Mouse (Mus musculus) frontal cortex, postnatal 25 days (tissue): ENCODE measurements at regions not wholly inside any gene's neighbourhood (a gene's known extent, or its start where the extent isn't known, plus 50 kb on each side); places are given as distances from the start of the nearest gene placed in this dataset.

Experiments
- DNase-seq, 2 experiments: peaks; one replicate each; pipeline ENCODE4 v3.0.0; 2022; ENCODE audit warnings: low spot score in 2 of 2

GRCm38 (mm10) chrX:11486588-11486987 is 159.0 kb downstream of the H2al1j start:
- DNase-seq = no peak

DNA sequence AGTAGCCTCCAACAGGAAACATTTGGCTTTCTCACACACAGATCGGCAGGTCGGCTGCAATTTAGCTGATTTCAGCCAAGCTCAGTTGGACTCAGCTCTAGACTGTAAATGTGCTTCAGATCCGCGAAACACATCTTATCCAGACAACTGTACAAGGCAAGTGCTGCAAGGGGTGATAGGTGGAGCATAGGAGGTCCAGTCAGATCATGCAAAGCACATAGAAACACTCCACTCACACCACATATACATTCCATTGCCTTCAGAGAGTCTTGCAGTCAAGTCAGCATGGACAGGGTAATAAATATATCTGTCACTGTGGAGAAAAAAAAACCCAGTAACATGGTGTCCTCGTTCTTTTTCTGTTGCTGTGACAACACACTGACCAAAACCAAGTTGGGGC is 160.3 kb downstream of the H2al1j start:
- DNase-seq = no peak

- DNase-seq = no peak
These were observed 162.6 kb downstream of the H2al1j start for GRCm38 (mm10) chrX:11490146-11490693.

- no peak for DNase-seq
These were observed 163.6 kb downstream of the H2al1j start for GRCm38 (mm10) chrX:11491235-11491634.

DNA sequence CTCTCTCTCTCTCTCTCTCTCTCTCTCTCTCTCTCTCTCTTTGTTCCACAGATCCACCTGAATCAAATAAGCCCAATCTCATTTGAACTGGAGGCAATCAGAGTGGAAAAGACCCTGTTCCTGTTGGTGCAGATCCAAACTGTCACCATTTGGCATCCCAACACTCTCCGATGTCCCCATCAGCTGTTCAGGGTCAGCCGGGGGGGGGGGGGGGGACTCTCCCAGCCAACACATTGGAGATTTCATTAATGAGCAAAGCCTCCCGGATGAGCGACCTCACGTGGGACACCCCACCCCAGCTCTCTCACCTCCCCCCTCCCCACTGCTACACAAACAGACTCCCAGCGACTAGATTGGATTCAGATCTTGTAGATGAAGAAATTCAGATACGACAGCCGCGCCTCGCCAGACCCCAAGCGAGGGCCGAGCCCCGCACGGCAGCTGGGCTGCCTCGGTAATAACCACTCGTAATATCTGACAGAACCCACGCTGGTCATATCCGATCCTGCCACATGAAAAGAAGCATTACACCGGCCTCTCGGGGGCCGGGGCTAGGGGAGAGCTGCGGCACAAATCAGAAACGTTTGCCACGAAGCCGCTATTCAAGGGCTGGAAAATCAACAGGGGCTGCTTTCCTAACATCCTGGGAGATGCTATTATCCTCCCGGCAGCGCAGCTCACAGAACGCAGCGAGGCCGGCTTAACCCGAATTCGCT is 164.2 kb downstream of the H2al1j start:
- DNase-seq = no peak

DNA sequence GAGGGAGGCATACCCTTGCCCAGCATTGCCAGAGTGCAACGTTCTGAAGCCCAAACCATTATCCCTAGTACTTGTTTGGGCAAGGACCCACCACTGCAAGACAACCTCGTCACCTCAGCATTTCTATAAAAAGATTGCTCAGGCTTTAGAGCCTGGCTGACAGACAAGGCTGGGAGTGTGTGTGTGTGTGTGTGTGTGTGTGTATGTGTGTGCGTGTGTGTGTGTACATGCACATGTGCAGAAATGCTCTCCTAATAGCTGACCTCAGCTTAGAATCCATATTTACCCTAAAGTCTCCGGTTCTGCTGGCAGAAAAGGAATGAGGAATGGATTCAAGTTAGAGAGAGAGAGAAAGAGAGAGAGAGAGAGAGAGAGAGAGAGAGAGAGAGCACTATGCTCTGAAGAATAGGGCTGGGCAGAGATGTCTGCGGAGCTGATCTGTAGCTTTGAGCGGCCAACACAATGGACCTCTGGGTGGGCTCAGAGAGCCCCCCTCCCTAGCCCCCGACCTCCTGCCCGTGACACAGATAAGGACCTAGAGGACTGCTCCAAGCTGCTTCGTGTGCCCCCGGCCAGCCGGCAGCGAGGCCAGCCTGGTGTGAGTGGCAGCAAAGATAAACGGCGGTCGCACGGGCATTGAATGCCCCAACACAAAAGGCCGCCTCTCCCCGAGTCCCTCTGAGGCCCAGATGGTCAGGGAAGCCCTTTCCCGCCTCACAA is 166.1 kb downstream of the H2al1j start:
- DNase-seq = no peak

GRCm38 (mm10) chrX:11494246-11494630 is 166.6 kb downstream of the H2al1j start:
- no peak for DNase-seq

- no peak for DNase-seq
These were observed 184.8 kb downstream of the H2al1j start for GRCm38 (mm10) chrX:11512439-11512838.

- no peak for DNase-seq
These were observed 185.3 kb downstream of the H2al1j start for GRCm38 (mm10) chrX:11512928-11513327.

GRCm38 (mm10) chrX:11523791-11524190 is 196.2 kb downstream of the H2al1j start:
- no peak for DNase-seq

- no peak for DNase-seq
These were observed 197.7 kb downstream of the H2al1j start for GRCm38 (mm10) chrX:11525326-11525725.

GRCm38 (mm10) chrX:11528589-11528988 is 201.0 kb downstream of the H2al1j start:
- DNase-seq = no peak

- no peak for DNase-seq
These were observed 201.6 kb downstream of the H2al1j start for GRCm38 (mm10) chrX:11529221-11529620.

GRCm38 (mm10) chrX:11532817-11533216 is 205.2 kb downstream of the H2al1j start:
- DNase-seq = no peak

- DNase-seq = no peak
These were observed 206.2 kb downstream of the H2al1j start for GRCm38 (mm10) chrX:11533871-11534270.

DNA sequence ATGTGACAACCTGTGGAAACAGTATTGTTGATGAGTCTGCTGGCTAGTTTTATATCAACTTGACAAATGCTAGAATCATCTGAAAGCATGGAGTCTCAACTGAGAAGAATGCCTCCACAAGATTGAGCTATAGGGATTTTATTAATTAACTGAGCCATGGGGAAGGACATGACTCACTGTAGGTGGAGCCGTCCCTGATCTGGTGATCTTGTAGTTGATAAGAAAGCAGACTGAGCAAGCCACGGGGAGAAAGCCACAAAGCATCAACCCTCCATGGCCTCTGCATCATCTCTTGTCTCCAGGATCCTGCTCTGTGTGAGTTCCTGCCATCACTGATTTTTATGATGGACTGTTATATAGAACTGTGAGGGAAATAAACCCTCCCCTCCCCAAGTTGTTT is 213.4 kb downstream of the H2al1j start:
- DNase-seq = no peak

GRCm38 (mm10) chrX:11550164-11550851 is 222.7 kb downstream of the H2al1j start:
- no peak for DNase-seq

GRCm38 (mm10) chrX:11552177-11552576 is 224.6 kb downstream of the H2al1j start:
- no peak for DNase-seq

- no peak for DNase-seq
These were observed 227.5 kb downstream of the H2al1j start for GRCm38 (mm10) chrX:11555035-11555570.

DNA sequence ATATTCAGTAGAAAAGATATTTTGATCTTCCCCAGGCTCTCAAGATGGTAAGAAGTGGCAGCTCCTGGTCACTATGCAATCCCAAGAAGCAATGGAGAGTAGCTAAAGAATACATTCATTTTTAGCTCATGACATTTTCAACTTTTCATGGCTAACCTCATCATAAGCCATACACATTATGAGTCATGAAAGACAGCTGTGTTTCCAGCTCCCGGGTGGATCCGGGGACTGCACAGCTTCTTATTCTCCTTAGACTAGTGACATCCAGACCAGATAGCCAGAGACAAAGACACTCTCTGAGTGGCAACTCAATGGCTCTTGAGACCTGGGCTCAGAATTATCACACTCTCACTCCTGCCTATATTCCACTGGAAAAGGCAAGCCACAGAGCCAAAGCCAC is 230.6 kb downstream of the H2al1j start:
- no peak for DNase-seq

- no peak for DNase-seq
These were observed 233.1 kb downstream of the H2al1j start for GRCm38 (mm10) chrX:11560550-11561276.

GRCm38 (mm10) chrX:11565888-11566287 is 238.3 kb downstream of the H2al1j start:
- no peak for DNase-seq
